Mouse (Mus musculus) CH12.LX (cell line): ENCODE data around the gene Zfp334. TPM values are rescaled to one million over a fixed set of nuclear protein-coding genes. Genes with fewer than 3 reads are reported as not detected.

Source experiments
- DNase-seq: peaks from one replicate; pipeline ENCODE4 v3.0.0-alpha.2; 2013; ENCODE audit errors: extremely low read depth
- H3K27ac ChIP-seq: 2 replicates; pipeline ENCODE4 v1.5.1; 2012; ENCODE audit warnings: low read depth, mild to moderate bottlenecking, control low read depth, moderate library complexity; ENCODE audit not compliant: insufficient read depth
- H3K27me3 ChIP-seq: replicated peaks from 2 replicates; pipeline ENCODE3; 2012; ENCODE audit warnings: inconsistent platforms
- H3K36me3 ChIP-seq, 2 experiments: replicated peaks in 1 of 2; 2 replicates each; pipeline versions ENCODE3 to v1.6.1; 2012; ENCODE audit warnings: inconsistent platforms in 1 of 2, low read length in 1 of 2, mild to moderate bottlenecking in 1 of 2, mixed read lengths in 1 of 2, moderate library complexity in 1 of 2; ENCODE audit not compliant: control insufficient read depth in 1 of 2, insufficient read depth in 1 of 2
- H3K4me1 ChIP-seq, 2 experiments: 2 replicates each; pipeline ENCODE4 v1.6.1; 2012; ENCODE audit warnings: inconsistent platforms in 1 of 2, moderate library complexity in 1 of 2; ENCODE audit not compliant: insufficient read depth in 2 of 2, control insufficient read depth in 1 of 2
- H3K4me2 ChIP-seq: 2 replicates; pipeline ENCODE4 v1.6.1; 2012; ENCODE audit warnings: low read depth, mild to moderate bottlenecking, control low read depth; ENCODE audit not compliant: poor library complexity, insufficient read depth, severe bottlenecking
- H3K4me3 ChIP-seq, 3 experiments: fragments of 150-350 bp in 1 of 3; sonication (generic) in 1 of 3; replicated peaks in 1 of 3; 2 replicates each; pipeline versions ENCODE3 to v1.5.1; 2011 to 2012; ENCODE audit warnings: low read depth in 2 of 3, low read length in 2 of 3, mild to moderate bottlenecking in 2 of 3, moderate library complexity in 2 of 3, control low read depth in 1 of 3, improper control_type of control experiment in 1 of 3, inconsistent platforms in 1 of 3, mixed read lengths in 1 of 3; ENCODE audit not compliant: poor library complexity in 1 of 3
- H3K79me2 ChIP-seq: replicated peaks from 2 replicates; pipeline ENCODE4 v1.6.1; 2012; ENCODE audit warnings: mild to moderate bottlenecking, moderate library complexity; ENCODE audit not compliant: control insufficient read depth, poor library complexity, insufficient read depth, severe bottlenecking; ENCODE audit errors: extremely low read depth
- H3K9ac ChIP-seq: 2 replicates; pipeline ENCODE4 v1.6.1; 2012; ENCODE audit warnings: low read depth, mild to moderate bottlenecking, control low read depth, moderate library complexity; ENCODE audit not compliant: insufficient read depth
- H3K9me3 ChIP-seq: replicated peaks from 2 replicates; pipeline ENCODE3; 2012; ENCODE audit warnings: low read length, inconsistent platforms, mixed read lengths
- BHLHE40 ChIP-seq: IDR thresholded peaks from 2 replicates; pipeline ENCODE4 v1.6.1; 2011; ENCODE audit warnings: mild to moderate bottlenecking, low read depth, low read length, improper control_type of control experiment
- CTCF ChIP-seq, 2 experiments: IDR thresholded peaks in 1 of 2; conservative IDR thresholded peaks in 1 of 2; 2 replicates each; pipeline ENCODE4 v1.5.1; 2011 to 2012; ENCODE audit warnings: low read depth in 2 of 2, low read length in 2 of 2, improper control_type of control experiment in 1 of 2, inconsistent platforms in 1 of 2, mild to moderate bottlenecking in 1 of 2, moderate library complexity in 1 of 2
- E2F4 ChIP-seq: IDR thresholded peaks from 2 replicates; pipeline ENCODE4 v1.6.1; 2011; ENCODE audit warnings: low read depth, low read length, improper control_type of control experiment; ENCODE audit not compliant: insufficient replicate concordance
- HCFC1 ChIP-seq: IDR thresholded peaks from 2 replicates; pipeline ENCODE4 v1.6.1; 2012; ENCODE audit warnings: low read depth, mild to moderate bottlenecking, inconsistent platforms, low read length, improper control_type of control experiment
- IRF4 ChIP-seq: IDR thresholded peaks from 2 replicates; pipeline ENCODE4 v1.6.1; 2014; ENCODE audit warnings: low read depth, mild to moderate bottlenecking, inconsistent platforms, low read length, improper control_type of control experiment
- JUND ChIP-seq: conservative IDR thresholded peaks from 2 replicates; pipeline ENCODE4 v1.6.1; 2011; ENCODE audit warnings: low read depth, low read length, improper control_type of control experiment
- KAT2A ChIP-seq: IDR thresholded peaks from 2 replicates; pipeline ENCODE4 v1.6.1; 2012; ENCODE audit warnings: low read length, improper control_type of control experiment, inconsistent platforms; ENCODE audit not compliant: insufficient replicate concordance
- MAFK ChIP-seq: IDR thresholded peaks from 2 replicates; pipeline ENCODE4 v1.6.1; 2011; ENCODE audit warnings: low read length, improper control_type of control experiment; ENCODE audit not compliant: insufficient replicate concordance
- MAZ ChIP-seq: IDR thresholded peaks from 2 replicates; pipeline ENCODE4 v1.6.1; 2012; ENCODE audit warnings: low read depth, mild to moderate bottlenecking, inconsistent platforms, low read length, improper control_type of control experiment, moderate library complexity
- MEF2A ChIP-seq: IDR thresholded peaks from 2 replicates; pipeline ENCODE4 v1.6.1; 2014; ENCODE audit warnings: low read depth, mild to moderate bottlenecking, inconsistent platforms, low read length, improper control_type of control experiment, borderline replicate concordance
- MYC ChIP-seq: IDR thresholded peaks from 2 replicates; pipeline ENCODE4 v1.6.1; 2011; ENCODE audit warnings: low read depth, mild to moderate bottlenecking, improper control_type of control experiment, low read length
- POLR2A ChIP-seq: IDR thresholded peaks from 2 replicates; pipeline ENCODE4 v1.6.1; 2011; ENCODE audit warnings: low read depth, mild to moderate bottlenecking, improper control_type of control experiment, low read length
- RAD21 ChIP-seq: IDR thresholded peaks from 2 replicates; pipeline ENCODE4 v1.6.1; 2011; ENCODE audit warnings: low read depth, mild to moderate bottlenecking, low read length, improper control_type of control experiment, moderate library complexity
- SIN3A ChIP-seq: IDR thresholded peaks from 2 replicates; pipeline ENCODE4 v1.6.1; 2012; ENCODE audit warnings: low read length, improper control_type of control experiment, inconsistent platforms
- SMC3 ChIP-seq: IDR thresholded peaks from 2 replicates; pipeline ENCODE4 v1.6.1; 2011; ENCODE audit warnings: low read depth, low read length, improper control_type of control experiment
- TCF12 ChIP-seq: IDR thresholded peaks from 2 replicates; pipeline ENCODE4 v1.6.1; 2014; ENCODE audit warnings: low read depth, mild to moderate bottlenecking, inconsistent platforms, low read length, improper control_type of control experiment
- USF1 ChIP-seq: IDR thresholded peaks from 2 replicates; pipeline ENCODE4 v1.6.1; 2014; ENCODE audit warnings: low read depth, mild to moderate bottlenecking, inconsistent platforms, low read length, improper control_type of control experiment
- ZC3H11A ChIP-seq: IDR thresholded peaks from 2 replicates; pipeline ENCODE4 v1.6.1; 2012; ENCODE audit warnings: low read depth, mild to moderate bottlenecking, inconsistent platforms, low read length, improper control_type of control experiment
- ZNF384 ChIP-seq: IDR thresholded peaks from 2 replicates; pipeline ENCODE4 v1.6.1; 2012; ENCODE audit warnings: low read depth, low read length, improper control_type of control experiment, inconsistent platforms
- dilution Hi-C: fragments of 300-500 bp; cut with MboI; formaldehyde crosslinking; loops from 2 replicates; pipeline ENCODE4 v1.14.3; 2020; ENCODE audit warnings: low sequenced_read_pairs; ENCODE audit not compliant: extremely low pct_unique_long_range_greater_than_20kb, extremely low pct_ligation_motif_present
- in situ Hi-C: fragments of 300-500 bp; cut with MboI; formaldehyde crosslinking; loops from 3 replicates; pipeline ENCODE4 v1.14.3; 2019; ENCODE audit warnings: low sequenced_read_pairs, low pct_ligation_motif_present, low pct_unique_long_range_greater_than_20kb, mixed read lengths
- polyA plus RNA-seq: library from polyadenylated mRNA; unstranded; fragments of >175 nt; gene quantifications from 2 replicates; pipeline ENCODE4 v1.2.1, GENCODE M21; 2012; ENCODE audit warnings: low read depth; ENCODE audit not compliant: insufficient read length
- total RNA-seq, 2 experiments: library from RNA; depleted of rRNA; stranded (reverse); fragments of 300-350 nt in 1 of 2; fragments of >200 nt in 1 of 2; gene quantifications; 2 replicates each; pipeline ENCODE4 v1.2.3; 2012 to 2014

Zfp334 gene
- total and polyA plus RNA-seq, 3 experiments = not detected

DNA sequence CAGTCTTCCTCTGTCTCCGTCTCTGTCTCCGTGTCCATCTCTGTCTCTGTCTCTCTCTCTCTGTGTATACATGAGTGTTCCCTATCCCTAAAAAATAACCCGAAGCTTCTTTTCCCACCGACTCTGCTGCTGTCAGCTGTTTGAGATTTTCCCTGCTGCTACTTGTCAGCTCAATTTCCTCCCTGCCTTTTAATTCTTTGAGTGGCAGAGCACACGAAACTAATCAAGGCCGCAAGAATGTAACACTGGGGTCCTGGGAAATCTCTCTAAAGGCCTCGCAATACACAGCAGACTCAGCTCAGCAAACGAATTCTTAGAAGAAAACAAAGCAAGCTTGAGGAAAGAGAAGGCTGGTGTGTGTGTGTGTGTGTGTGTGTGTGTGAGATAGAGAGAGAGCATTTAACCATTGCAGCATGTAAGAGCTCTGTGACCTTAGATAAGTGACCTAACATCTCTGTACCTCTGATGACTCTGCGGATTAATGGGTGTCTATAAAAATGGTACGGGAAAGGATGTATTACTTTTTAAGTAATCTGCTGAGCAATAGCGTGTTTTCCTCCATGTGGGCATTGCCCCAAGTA is 27.2 kb upstream of the Zfp334 start:
- dilution Hi-C loops = no loop called here
- TF ChIP-seq CTCF (conservative IDR thresholded peaks at IDR 0.05 in 1 of 2, IDR thresholded peaks at IDR 0.05 in 1 of 2; ENCODE audit: low read depth in 2 of 2, low read length in 2 of 2) = no peak
- TF ChIP-seq BHLHE40 = no peak
- no peak for TF ChIP-seq MAZ
- TF ChIP-seq E2F4 = no peak
- TF ChIP-seq TCF12 = no peak
- no peak for TF ChIP-seq SMC3
- no peak for TF ChIP-seq ZNF384
- no peak for TF ChIP-seq MAFK
- no peak for TF ChIP-seq SIN3A
- no peak for TF ChIP-seq JUND
- TF ChIP-seq POLR2A = no peak
- no peak for TF ChIP-seq USF1
- TF ChIP-seq IRF4 = no peak
- TF ChIP-seq HCFC1 = no peak
- TF ChIP-seq MYC = no peak
- no peak for TF ChIP-seq KAT2A
- Histone ChIP-seq H3K4me1 (peaks cover 0 to 3% of the 10 kb centered on the region in 2 experiments; a peak in 1 of 4 replicates), H3K27me3 (peaks cover 87% of the 10 kb centered on the region), H3K9ac (no peak overlapping the region), H3K36me3 (no peaks in the 10 kb centered on the region), H3K4me2 (no peak overlapping the region), H3K9me3 (no peaks in the 10 kb centered on the region), H3K27ac (no peak overlapping the region), H3K4me3 (no peak overlapping the region), H3K79me2 (no peaks in the 10 kb centered on the region)
- in situ Hi-C loops = no loop called here
- no peak for DNase-seq

DNA sequence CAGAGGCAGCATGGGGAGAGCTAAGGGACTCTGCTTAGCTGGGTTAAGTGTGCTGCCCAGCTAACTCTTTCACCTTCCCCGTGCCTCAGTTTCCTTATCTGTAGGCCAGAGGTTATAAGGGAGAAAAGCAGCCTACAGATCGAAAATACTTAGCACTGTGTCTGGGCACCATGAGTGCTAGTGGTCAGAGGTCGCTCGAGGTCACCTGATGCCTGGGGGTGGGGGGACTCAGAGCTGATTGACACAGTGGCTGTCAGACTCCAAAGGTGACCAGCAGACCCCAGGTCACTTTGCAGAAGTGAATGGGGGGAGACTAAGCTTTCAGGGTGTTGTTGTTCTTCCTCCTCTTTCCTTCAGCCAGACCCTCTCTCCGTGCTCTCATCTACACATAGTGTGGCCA is 26.3 kb upstream of the Zfp334 start:
- no peaks in the 10 kb centered on the region for H3K9me3 ChIP-seq
- no peak for DNase-seq
- TF ChIP-seq ZC3H11A (no peak), MEF2A (no peak), RAD21 (no peak), IRF4 (no peak)
- H3K27me3 ChIP-seq = peaks cover 86% of the 10 kb centered on the region
- no peaks in the 10 kb centered on the region for H3K36me3 ChIP-seq
- H3K27ac ChIP-seq = no peak overlapping the region
- dilution Hi-C loops = no loop called here
- in situ Hi-C loops = no loop called here
- H3K79me2 ChIP-seq = no peaks in the 10 kb centered on the region
- no peak overlapping the region for H3K4me3 ChIP-seq
- H3K9ac ChIP-seq = no peak overlapping the region
- no peak overlapping the region for H3K4me2 ChIP-seq
- H3K4me1 ChIP-seq = no peaks in the 10 kb centered on the region
